Mouse (Mus musculus) frontal cortex, postnatal 10 days (tissue): ENCODE results near the gene Plcxd1.
"Not testable (repeated sequence)": the region's sequence is repeated elsewhere in the genome, so short reads cannot be mapped to it uniquely, and the experiment has no call there.

ENCODE experiments used
- DNase-seq, 2 experiments: peaks; one replicate each; pipeline ENCODE4 v3.0.0; 2022; ENCODE audit warnings: low spot score in 2 of 2, mixed read lengths in 1 of 2

The Plcxd1 gene

DNA sequence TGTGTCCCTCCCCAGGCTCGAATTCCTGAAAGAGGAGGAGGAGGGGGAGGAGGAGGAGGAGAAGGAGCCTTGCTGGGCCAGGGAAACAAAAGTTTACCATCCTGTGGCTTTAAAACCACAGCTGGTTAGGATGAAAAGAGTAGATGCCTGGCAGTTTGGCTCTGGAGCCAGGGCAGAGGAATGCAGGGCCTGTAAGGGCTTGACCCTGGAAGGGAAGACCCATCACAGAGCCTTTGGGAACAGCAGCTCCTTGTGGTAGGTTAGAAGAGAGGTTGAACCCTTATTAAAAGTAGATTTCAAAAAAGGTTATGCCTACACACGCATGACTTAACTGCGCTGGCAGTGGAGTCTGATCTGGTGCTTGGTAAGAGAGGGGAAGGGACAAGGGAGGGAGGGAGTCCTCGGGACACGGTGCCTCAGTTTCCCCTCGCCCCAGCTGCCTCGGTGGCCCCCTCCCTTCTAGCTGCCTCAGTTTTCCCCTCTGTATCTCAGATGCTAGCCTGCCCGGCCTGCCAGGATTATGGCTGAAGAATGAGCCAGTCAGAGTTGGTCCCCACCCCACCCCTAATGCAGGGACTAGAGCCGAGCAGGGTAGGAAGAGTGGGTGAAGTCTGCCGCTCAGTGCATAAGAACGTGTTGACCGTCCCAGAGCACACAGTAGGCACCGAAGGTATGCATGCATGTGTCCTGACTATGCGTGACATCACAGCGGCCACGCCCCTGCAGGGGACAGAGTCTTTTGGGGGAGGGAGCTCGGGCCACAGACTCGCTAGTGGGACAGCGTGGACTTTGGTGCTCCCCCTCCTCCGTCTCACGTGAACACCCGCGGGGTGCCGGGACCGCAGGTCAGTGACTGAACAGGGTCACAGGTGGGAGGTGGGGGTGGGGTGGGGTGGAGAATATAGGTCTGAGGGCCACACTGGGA, at the start of gene Plcxd1:
TSS of gene Plcxd1 (plus strand) at position 314 of the 925 bp plus-strand sequence.
- DNase-seq: no peak

DNA sequence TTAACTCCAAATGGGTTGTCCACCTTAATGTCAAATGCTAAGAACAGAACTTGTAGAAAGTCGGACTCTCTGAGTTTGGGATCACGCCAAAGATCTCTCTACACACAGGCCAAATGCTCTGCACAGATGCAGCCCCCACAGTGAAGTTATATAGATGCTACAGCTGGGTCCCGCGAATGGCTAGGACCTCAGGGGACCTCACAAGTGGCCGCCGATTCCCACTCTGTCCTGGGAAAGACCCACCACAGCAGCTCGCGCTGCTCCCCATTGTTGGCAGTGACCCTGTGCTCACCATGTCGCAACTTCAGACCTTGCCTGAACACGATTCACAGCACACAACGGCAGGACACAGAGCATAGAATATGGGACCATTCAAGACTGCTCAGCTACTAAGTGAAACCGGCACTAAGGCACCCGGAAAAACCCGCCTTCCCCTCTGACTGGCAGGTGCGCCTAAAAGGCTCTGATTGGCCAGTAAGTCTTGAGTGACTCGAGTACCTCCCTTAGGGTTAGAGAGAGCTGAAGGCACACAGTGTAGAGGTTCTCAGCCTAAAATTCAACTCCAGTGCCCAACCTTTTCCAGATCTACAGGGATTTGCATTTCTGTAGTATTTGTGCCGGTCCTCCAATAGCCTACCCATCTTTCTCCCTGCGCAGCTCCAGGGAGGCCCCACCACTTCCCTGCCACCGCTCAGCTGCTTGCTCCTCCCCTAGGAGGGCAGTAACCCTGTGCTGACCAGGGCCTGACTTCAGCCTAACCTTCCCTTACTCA, 41.9 kb upstream of the Plcxd1 start:
- DNase-seq: peak; percentile 74 to 77

- DNase-seq: not testable (repeated sequence)
Measured at GRCm38 (mm10) chr5:110072413-110072812, 27.4 kb upstream of the Plcxd1 start, which contains the start of gene Gm17655. Gene Gm17655, minus strand, starts transcription at chr5:110072513.

DNA sequence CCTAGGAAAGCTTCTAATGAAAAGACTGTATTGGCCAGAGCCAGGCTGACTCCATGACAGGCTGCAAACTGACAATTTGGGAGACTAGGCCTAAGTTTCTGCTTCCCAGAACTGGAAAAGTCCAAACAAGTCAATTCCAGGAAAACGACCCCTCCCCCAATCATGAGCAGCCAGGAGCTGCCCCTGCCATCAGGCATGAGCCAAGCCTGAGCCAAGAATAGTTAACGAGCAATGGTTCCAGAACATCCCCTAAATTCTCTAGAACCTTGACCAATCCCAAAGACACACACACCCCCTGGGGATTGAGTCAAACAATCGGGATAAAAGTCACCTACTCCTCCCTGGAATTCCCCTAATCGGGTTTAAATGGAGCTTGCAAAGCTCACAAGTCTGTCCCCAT, 16.8 kb upstream of the Plcxd1 start:
- no peak for DNase-seq

DNA sequence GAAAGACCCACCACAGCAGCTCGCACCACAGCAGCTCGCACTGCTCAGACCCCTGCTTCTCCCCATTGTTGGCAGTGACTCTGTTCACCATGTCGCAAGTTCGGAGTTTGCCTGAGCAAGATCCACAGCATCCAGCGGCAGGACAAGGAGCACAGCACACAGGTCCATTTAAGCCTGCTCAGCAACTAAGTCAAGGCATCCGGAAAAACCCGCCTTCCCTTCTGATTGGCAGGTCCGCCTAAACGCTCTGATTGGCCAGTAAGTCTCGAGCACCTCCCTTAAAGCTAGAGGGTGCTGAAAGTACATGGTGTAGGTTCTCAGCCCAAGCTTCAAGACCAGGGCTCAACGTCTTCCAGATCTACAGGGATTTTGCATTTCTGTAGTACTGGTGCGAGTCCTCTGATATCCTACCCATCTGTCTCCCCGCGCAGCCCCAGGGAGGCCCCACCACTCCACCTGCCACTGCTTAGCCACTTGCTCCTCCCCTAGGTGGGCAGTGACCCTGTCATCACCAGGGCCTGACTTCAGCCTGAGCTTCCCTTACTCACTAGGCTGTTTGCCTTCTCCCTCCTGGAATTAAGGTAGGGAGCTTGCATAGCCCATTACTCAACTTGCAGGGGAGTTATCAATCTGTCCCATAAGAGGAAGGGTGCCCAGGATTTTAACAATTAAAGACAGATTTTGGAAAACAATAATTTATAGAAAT, 13.5 kb upstream of the Plcxd1 start:
- no peak for DNase-seq

DNA sequence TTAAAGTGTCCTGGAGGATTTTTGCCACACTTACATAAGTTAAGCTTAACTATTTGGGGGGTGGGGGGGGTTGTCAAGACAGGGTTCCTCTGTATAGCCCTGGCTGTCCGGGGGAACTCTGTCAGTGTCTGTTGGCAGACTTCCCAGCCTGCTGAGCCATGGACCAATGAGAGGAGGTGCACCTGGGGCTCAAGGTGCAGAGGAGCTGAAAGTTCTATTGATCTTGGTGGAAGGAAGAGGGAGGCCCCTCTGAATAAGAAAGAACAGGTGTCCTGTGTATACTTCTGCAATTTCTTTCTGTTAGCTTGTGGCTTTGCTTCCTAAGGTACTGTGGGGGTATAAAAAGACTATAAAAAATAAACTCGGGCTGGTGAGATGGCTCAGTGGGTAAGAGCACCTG, 8.2 kb upstream of the Plcxd1 start:
- no peak for DNase-seq

DNA sequence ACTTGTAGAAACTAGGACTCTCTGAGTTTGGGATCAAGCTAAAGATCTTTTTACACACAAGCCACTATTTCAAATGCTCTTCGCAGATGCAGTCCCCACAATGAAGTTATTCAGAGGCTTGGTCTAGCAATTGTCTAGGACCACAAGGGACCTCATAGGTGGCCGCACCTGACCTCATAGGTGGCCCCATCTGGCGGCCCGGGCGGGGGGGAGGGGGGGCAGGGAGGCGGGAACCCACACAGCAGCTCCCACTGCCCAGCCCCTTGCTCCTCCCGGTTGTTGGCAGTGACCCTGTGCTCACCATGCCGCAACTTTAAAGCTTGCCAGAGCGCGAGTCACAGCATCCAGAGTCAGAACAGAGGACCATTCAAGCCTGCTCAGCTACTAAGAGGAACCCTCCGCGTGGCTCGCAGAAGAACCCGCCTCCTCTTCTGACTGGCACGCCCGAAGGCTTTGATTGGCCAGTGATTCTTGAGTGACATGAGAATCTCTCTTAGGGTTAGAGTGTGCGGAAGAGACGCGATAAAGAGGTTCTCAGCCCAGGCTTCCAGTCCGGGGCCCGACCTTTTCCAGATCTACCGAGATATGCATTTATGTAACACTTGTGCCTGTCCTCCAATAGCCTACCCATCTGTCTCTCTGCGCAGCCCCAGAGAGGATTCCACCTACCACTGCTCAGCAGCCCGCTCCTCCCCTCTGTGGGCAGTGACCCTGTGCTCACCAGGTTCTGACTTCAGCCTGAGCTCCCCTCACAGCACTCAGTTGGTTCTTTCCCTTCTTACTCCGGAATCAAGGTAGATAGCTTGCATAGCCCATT, 5.5 kb upstream of the Plcxd1 start, which contains the start of gene Gm35315:
TSS of gene Gm35315 (minus strand) at position 391 of the 817 bp plus-strand sequence.
- DNase-seq: peak; percentile 82 to 86

GRCm38 (mm10) chr5:110094847-110095213, 4.9 kb upstream of the Plcxd1 start:
- DNase-seq: no peak

DNA sequence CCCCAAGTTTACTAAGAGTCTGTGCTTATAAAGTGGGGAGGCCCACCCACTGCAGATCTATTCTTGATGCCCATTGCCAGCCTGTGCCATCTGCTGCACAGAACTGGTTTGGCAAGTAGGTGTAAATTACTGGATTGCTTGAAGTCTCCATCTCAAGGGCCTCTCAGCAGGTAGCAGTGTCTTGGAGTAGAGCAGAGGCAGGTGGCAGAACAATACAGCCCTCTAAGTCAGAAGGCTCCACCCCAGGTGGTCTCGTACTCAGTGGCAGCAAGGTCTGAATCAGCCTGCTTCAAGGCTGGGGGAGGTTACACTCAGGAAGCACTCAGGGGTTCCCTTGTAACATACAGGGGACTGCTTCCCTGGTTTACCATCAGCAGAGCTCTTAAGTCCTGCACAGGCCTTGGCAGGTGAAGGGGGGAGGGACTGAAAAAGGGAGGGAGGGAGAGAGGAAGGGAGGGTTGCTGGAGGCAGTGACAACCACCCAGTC, 735 bp upstream of the Plcxd1 start:
- no peak for DNase-seq

DNA sequence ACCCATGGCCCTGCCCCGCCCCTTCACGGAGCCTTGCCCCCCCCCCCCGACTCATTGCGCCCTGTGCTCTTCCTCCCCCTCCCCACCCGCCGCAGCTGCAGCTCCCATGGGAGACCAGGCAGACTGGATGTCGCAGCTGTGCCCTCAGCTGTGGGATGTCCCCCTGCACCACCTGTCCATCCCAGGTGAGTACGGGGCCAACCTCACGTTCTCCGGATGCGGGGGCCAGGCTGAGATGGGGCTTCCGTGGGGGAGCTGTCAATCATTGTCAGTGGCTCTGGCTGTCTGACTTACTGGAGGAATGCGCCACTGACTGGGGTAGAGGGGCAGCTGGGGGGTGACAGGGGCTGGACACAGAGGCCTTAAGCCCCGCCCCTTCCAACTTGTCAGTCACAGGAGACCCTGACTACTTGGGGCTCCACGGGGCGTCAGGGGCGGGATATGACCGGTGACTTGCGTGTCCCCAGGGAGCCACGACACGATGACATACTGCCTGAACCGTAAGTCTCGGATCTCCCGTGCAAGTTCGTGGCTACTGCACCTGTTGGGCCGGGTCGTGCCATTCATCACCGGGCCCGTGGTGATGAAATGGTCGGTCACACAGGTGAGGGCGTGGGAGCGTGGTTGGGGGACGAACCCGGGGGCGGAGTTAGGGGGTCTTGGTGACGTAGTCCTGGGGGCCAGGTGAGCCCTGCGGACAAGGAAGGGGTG, 1.3 kb downstream of the Plcxd1 start:
- DNase-seq: peak in 1 of 2 experiments; percentile 61

DNA sequence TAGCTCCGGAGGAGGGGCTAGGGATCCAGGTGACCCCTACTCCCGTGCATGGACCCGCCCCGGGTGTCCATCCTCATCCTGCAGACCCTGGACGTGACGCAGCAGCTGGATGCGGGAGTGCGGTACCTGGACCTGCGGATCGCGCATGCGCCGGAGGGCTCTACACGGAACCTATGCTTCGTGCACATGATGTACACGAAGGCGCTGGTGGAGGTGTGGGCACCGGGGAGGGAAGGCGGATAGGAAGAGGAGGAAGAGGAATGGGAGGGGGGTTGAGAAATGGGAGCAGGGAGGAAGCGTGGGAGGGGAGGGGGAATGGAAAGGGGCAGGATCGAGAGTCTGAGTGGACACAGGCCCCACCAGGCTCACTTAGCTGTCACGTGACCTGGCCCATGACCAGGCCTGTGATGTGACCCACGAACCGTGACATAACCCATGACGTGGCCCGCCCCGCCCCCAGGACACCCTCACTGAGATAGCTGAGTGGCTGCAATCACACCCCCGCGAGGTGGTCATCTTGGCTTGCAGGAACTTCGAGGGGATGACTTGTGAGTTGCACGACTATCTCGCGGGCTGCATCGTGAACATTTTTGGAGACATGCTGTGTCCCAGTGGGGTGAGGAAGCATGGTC, 2.1 kb downstream of the Plcxd1 start:
- DNase-seq: peak; percentile 63 to 78

GRCm38 (mm10) chr5:110102429-110102828, 2.7 kb downstream of the Plcxd1 start:
- DNase-seq: no peak

DNA sequence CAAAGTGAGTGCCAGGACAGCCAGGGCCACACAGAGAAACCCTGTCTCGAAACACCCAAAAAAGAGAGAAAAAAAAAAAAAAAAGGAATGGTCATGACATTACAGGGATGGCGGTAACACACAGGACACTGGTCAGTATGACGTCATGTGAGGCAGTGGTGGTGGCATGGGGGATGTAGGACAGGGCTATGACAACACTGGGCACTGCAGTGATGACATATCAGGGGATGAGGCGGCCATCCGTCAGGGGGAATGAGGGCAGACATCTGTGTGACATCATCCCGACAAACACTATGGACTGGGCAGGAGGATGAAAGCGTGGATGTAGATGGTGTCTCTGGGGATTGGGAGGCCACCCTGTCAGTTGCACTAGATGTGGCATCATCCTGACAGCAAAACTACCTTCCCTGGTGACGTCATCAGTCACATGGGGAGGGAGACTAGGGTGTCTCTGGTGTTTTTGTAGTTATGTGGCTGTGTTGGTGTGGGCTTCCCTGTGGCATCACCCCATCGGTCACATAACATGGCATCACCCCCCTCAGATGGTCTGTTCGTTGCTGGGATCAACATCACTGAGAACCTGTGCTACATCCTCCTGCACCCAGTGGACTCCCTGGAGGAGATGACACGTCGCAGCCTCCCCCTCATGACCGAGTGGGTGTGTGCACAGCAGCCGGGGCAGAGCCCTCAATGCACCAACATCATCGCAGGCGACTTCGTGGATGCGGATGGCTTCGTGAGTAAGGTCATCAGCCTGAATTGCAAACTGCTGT, 3.3 kb downstream of the Plcxd1 start:
- DNase-seq: no peak

DNA sequence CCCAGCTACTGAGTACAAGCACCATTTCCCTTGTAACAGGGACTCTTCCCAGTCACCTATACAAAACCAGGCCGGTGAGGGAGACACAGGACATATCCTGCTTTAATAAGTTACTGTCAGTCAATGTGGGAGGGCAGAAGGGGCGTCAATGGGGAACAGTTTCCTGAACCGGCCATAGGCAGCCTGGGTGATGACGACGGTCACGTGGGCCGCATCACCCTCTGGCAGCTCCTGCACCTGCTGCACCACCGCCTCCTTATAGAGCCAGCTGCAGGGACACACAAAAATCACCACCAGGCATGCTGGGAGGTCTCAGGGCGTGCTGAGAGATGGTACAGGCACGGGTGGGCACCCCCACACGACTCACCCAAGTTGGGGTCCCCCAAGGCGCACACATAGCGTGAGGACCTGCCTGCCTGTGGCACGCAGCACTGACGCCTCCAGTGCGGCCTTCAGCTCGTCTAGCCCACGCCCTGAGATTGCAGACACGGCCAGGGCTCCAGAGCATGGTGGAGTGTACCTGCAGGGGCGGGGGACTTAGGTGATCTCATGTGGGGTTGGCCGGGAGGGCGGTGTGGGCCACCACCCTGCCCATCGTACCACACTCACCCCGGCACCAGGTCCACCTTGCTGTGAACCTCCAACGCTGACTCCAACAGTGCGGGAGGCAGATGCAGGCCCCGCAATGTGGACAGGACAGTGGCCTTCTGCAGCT, 4.3 kb downstream of the Plcxd1 start:
- no peak for DNase-seq

DNA sequence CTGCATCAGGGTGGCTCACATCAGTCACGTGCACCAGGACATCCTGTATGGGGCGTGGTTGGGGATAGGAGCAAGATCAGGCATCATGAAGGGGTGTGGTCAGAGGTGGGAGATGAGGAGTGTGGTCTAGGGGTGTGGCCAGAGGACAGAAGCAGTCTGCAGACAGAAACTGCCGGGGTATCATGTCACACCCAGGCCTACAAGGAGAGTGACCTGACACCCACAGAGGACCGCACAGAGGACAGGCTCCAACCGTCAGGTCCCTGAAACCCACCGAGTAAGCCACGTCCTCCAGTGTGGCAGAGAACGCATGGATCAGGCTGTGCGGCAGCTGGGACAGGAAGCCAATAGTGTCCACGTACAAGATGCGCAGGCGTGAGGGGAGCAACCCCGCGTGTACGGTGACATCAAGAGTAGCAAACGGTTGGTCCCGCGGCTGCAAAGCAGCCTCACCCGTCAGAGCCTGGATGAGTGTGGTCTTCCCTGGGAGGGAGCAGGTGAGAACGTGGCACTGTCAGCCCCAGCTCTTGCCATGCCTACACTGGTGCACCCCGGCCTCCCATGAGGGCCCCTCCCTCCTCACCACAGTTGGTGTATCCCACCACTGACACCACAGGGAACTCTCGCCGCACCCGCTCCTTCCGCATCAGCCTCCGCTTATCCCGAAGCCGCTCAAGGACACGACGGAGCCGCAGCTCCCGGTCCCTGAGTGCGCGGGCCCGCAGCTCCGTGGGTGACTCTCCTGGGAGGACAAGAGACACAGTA, 5.0 kb downstream of the Plcxd1 start:
- no peak for DNase-seq

- peak in 1 of 2 experiments; percentile 40 for DNase-seq
Measured at GRCm38 (mm10) chr5:110106140-110106871, 6.5 kb downstream of the Plcxd1 start.
